Mouse (Mus musculus) CH12.LX (cell line): ENCODE results near the gene Olfr1450. TPM values are rescaled to one million over a fixed set of nuclear protein-coding genes. Genes with fewer than 3 reads are reported as not detected.
A peak's percentile ranks its signal among the peaks of the same experiment; 100 is the strongest.
"Not testable (repeated sequence)": the region's sequence is repeated elsewhere in the genome, so short reads cannot be mapped to it uniquely, and the experiment has no call there.

Source experiments
- DNase-seq: peaks from one replicate; pipeline ENCODE4 v3.0.0-alpha.2; 2013; ENCODE audit errors: extremely low read depth
- H3K27ac ChIP-seq: 2 replicates; pipeline ENCODE4 v1.5.1; 2012; ENCODE audit warnings: low read depth, mild to moderate bottlenecking, control low read depth, moderate library complexity; ENCODE audit not compliant: insufficient read depth
- H3K27me3 ChIP-seq: replicated peaks from 2 replicates; pipeline ENCODE3; 2012; ENCODE audit warnings: inconsistent platforms
- H3K36me3 ChIP-seq, 2 experiments: replicated peaks in 1 of 2; 2 replicates each; pipeline versions ENCODE3 to v1.6.1; 2012; ENCODE audit warnings: inconsistent platforms in 1 of 2, low read length in 1 of 2, mild to moderate bottlenecking in 1 of 2, mixed read lengths in 1 of 2, moderate library complexity in 1 of 2; ENCODE audit not compliant: control insufficient read depth in 1 of 2, insufficient read depth in 1 of 2
- H3K4me1 ChIP-seq, 2 experiments: 2 replicates each; pipeline ENCODE4 v1.6.1; 2012; ENCODE audit warnings: inconsistent platforms in 1 of 2, moderate library complexity in 1 of 2; ENCODE audit not compliant: insufficient read depth in 2 of 2, control insufficient read depth in 1 of 2
- H3K4me2 ChIP-seq: 2 replicates; pipeline ENCODE4 v1.6.1; 2012; ENCODE audit warnings: low read depth, mild to moderate bottlenecking, control low read depth; ENCODE audit not compliant: poor library complexity, insufficient read depth, severe bottlenecking
- H3K4me3 ChIP-seq, 3 experiments: fragments of 150-350 bp in 1 of 3; sonication (generic) in 1 of 3; replicated peaks in 1 of 3; 2 replicates each; pipeline versions ENCODE3 to v1.5.1; 2011 to 2012; ENCODE audit warnings: low read depth in 2 of 3, low read length in 2 of 3, mild to moderate bottlenecking in 2 of 3, moderate library complexity in 2 of 3, control low read depth in 1 of 3, improper control_type of control experiment in 1 of 3, inconsistent platforms in 1 of 3, mixed read lengths in 1 of 3; ENCODE audit not compliant: poor library complexity in 1 of 3
- H3K79me2 ChIP-seq: replicated peaks from 2 replicates; pipeline ENCODE4 v1.6.1; 2012; ENCODE audit warnings: mild to moderate bottlenecking, moderate library complexity; ENCODE audit not compliant: control insufficient read depth, poor library complexity, insufficient read depth, severe bottlenecking; ENCODE audit errors: extremely low read depth
- H3K9ac ChIP-seq: 2 replicates; pipeline ENCODE4 v1.6.1; 2012; ENCODE audit warnings: low read depth, mild to moderate bottlenecking, control low read depth, moderate library complexity; ENCODE audit not compliant: insufficient read depth
- H3K9me3 ChIP-seq: replicated peaks from 2 replicates; pipeline ENCODE3; 2012; ENCODE audit warnings: low read length, inconsistent platforms, mixed read lengths
- CHD1 ChIP-seq: IDR thresholded peaks from 2 replicates; pipeline ENCODE4 v1.6.1; 2012; ENCODE audit warnings: low read depth, low read length, improper control_type of control experiment, inconsistent platforms
- EP300 ChIP-seq: IDR thresholded peaks from 2 replicates; pipeline ENCODE4 v1.6.1; 2011; ENCODE audit warnings: low read length, improper control_type of control experiment
- GABPA ChIP-seq: IDR thresholded peaks from 2 replicates; pipeline ENCODE4 v1.6.1; 2012; ENCODE audit warnings: low read depth, low read length, improper control_type of control experiment, inconsistent platforms; ENCODE audit not compliant: insufficient replicate concordance
- HCFC1 ChIP-seq: IDR thresholded peaks from 2 replicates; pipeline ENCODE4 v1.6.1; 2012; ENCODE audit warnings: low read depth, mild to moderate bottlenecking, inconsistent platforms, low read length, improper control_type of control experiment
- MAFK ChIP-seq: IDR thresholded peaks from 2 replicates; pipeline ENCODE4 v1.6.1; 2011; ENCODE audit warnings: low read length, improper control_type of control experiment; ENCODE audit not compliant: insufficient replicate concordance
- ZNF384 ChIP-seq: IDR thresholded peaks from 2 replicates; pipeline ENCODE4 v1.6.1; 2012; ENCODE audit warnings: low read depth, low read length, improper control_type of control experiment, inconsistent platforms
- dilution Hi-C: fragments of 300-500 bp; cut with MboI; formaldehyde crosslinking; loops from 2 replicates; pipeline ENCODE4 v1.14.3; 2020; ENCODE audit warnings: low sequenced_read_pairs; ENCODE audit not compliant: extremely low pct_unique_long_range_greater_than_20kb, extremely low pct_ligation_motif_present
- in situ Hi-C: fragments of 300-500 bp; cut with MboI; formaldehyde crosslinking; loops from 3 replicates; pipeline ENCODE4 v1.14.3; 2019; ENCODE audit warnings: low sequenced_read_pairs, low pct_ligation_motif_present, low pct_unique_long_range_greater_than_20kb, mixed read lengths
- polyA plus RNA-seq: library from polyadenylated mRNA; unstranded; fragments of >175 nt; gene quantifications from 2 replicates; pipeline ENCODE4 v1.2.1, GENCODE M21; 2012; ENCODE audit warnings: low read depth; ENCODE audit not compliant: insufficient read length
- total RNA-seq, 2 experiments: library from RNA; depleted of rRNA; stranded (reverse); fragments of 300-350 nt in 1 of 2; fragments of >200 nt in 1 of 2; gene quantifications; 2 replicates each; pipeline ENCODE4 v1.2.3; 2012 to 2014

Gene Olfr1450
- total and polyA plus RNA-seq, 3 experiments = not detected

GRCm38 (mm10) chr19:12930540-12930939, 19.5 kb upstream of the Olfr1450 start, which contains the start of gene Olfr1449:
Gene Olfr1449 (plus strand): TSS chr19:12930840.
- Histone ChIP-seq H3K27me3 (no peaks in the 10 kb centered on the region), H3K36me3 (no peaks in the 10 kb centered on the region), H3K4me2 (no peak within 1 kb of the TSS), H3K79me2 (no peaks in the 10 kb centered on the region), H3K4me3 (no peak within 1 kb of the TSS), H3K27ac (no peak within 1 kb of the TSS), H3K9me3 (no peaks in the 10 kb centered on the region), H3K4me1 (no peaks in the 10 kb centered on the region), H3K9ac (no peak within 1 kb of the TSS)
- no peak for DNase-seq
- TF ChIP-seq HCFC1 (no peak), CHD1 (no peak), EP300 (no peak), MAFK (no peak), ZNF384 (no peak)
- in situ Hi-C loops (no loop called here), dilution Hi-C loops (no loop called here)

GRCm38 (mm10) chr19:12970082-12970481, 20.0 kb downstream of the Olfr1450 start:
- H3K9ac ChIP-seq, H3K27ac ChIP-seq, H3K27me3 ChIP-seq, DNase-seq, H3K36me3 ChIP-seq, H3K9me3 ChIP-seq, dilution Hi-C loops, H3K79me2 ChIP-seq, in situ Hi-C loops, H3K4me1 ChIP-seq, H3K4me2 ChIP-seq, H3K4me3 ChIP-seq: not testable (repeated sequence)
- peak; percentile 87 for TF ChIP-seq MAFK

- in situ Hi-C loops = not testable (repeated sequence)
Observed at GRCm38 (mm10) chr19:12992316-12992715, 42.3 kb downstream of the Olfr1450 start.

DNA sequence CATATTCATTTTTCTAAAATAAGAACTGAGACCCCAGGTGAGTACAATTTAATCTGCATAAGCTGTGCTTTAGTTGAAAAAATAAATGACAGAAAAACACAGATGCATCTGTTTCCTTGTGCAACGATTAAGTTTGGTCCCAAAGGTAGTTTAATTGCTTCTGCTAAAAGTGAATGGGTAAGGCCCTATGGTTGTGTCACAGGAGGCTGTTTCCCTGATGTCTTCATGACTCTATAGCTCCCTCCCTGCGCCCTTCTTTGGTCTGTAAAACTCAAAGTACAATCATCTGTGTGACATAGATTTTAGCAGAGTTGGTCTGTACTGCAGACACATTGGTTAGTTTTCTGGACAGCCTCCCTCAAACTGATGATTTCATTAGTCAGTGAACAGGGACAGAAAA, 44.7 kb downstream of the Olfr1450 start, which contains the start of gene Olfr1451:
Gene Olfr1451 (plus strand): TSS at position 301 of the 400 bp plus-strand sequence.
- H3K4me2 ChIP-seq = no peak within 1 kb of the TSS
- H3K4me3 ChIP-seq = no peak within 1 kb of the TSS
- H3K4me1 ChIP-seq = no peaks in the 10 kb centered on the region
- dilution Hi-C loops = no loop called here
- H3K27ac ChIP-seq = no peak within 1 kb of the TSS
- in situ Hi-C loops = no loop called here
- no peak for TF ChIP-seq GABPA
- H3K79me2 ChIP-seq = no peaks in the 10 kb centered on the region
- no peaks in the 10 kb centered on the region for H3K9me3 ChIP-seq
- H3K36me3 ChIP-seq = no peaks in the 10 kb centered on the region
- no peaks in the 10 kb centered on the region for H3K27me3 ChIP-seq
- no peak for DNase-seq
- H3K9ac ChIP-seq = no peak within 1 kb of the TSS

More at GRCm38 (mm10) chr19:12992316-12992715, 42.3 kb downstream of the Olfr1450 start:
- H3K9me3 ChIP-seq, H3K4me1 ChIP-seq, H3K27me3 ChIP-seq, DNase-seq, H3K36me3 ChIP-seq, H3K27ac ChIP-seq, H3K9ac ChIP-seq, H3K4me3 ChIP-seq, H3K4me2 ChIP-seq, dilution Hi-C loops, H3K79me2 ChIP-seq: not testable (repeated sequence)

Other genes with a start within 250 kb of the Olfr1450 start
- gene Cntf, start 184.6 kb upstream of the Olfr1450 start, total RNA-seq (2012; rRNA removed) = 1.6 and 1.7 TPM in 2 replicates
- 2.2 and 2.4 TPM in 2 replicates for gene Cntf, start 184.6 kb upstream of the Olfr1450 start, total RNA-seq (2014; rRNA removed)
- gene Cntf, start 184.6 kb upstream of the Olfr1450 start, polyA plus RNA-seq = 2.4 and 3.6 TPM in 2 replicates
- 19.3 and 25.5 TPM in 2 replicates for gene Zfp91, start 154.1 kb upstream of the Olfr1450 start, total RNA-seq (2012; rRNA removed)
- 44.8 and 49.2 TPM in 2 replicates for gene Zfp91, start 154.1 kb upstream of the Olfr1450 start, total RNA-seq (2014; rRNA removed)
- 44.7 and 46.4 TPM in 2 replicates for gene Zfp91, start 154.1 kb upstream of the Olfr1450 start, polyA plus RNA-seq
- gene Lpxn, start 154.1 kb upstream of the Olfr1450 start, total RNA-seq (2012; rRNA removed) = 39.2 and 43.0 TPM in 2 replicates
- gene Lpxn, start 154.1 kb upstream of the Olfr1450 start, total RNA-seq (2014; rRNA removed) = 140 and 149 TPM in 2 replicates
- gene Lpxn, start 154.1 kb upstream of the Olfr1450 start, polyA plus RNA-seq = 61.6 and 66.4 TPM in 2 replicates
- gene Gm5244, start 103.6 kb upstream of the Olfr1450 start, total RNA-seq (2012; rRNA removed) = not detected in 2 replicates
- not detected in 2 replicates for gene Gm5244, start 103.6 kb upstream of the Olfr1450 start, total RNA-seq (2014; rRNA removed)
- gene Gm5244, start 103.6 kb upstream of the Olfr1450 start, polyA plus RNA-seq = not detected in 2 replicates
- gene Olfr1444, start 93.0 kb upstream of the Olfr1450 start, total RNA-seq (2012; rRNA removed) = not detected in 2 replicates
- gene Olfr1444, start 93.0 kb upstream of the Olfr1450 start, total RNA-seq (2014; rRNA removed) = not detected in 2 replicates
- not detected in 2 replicates for gene Olfr1444, start 93.0 kb upstream of the Olfr1450 start, polyA plus RNA-seq
- gene Olfr1445, start 66.4 kb upstream of the Olfr1450 start, total RNA-seq (2012; rRNA removed) = not detected in 2 replicates
- gene Olfr1445, start 66.4 kb upstream of the Olfr1450 start, total RNA-seq (2014; rRNA removed) = not detected in 2 replicates
- gene Olfr1445, start 66.4 kb upstream of the Olfr1450 start, polyA plus RNA-seq = not detected in 2 replicates
- gene Olfr1446, start 56.7 kb upstream of the Olfr1450 start, total RNA-seq (2012; rRNA removed) = not detected in 2 replicates
- gene Olfr1446, start 56.7 kb upstream of the Olfr1450 start, total RNA-seq (2014; rRNA removed) = not detected in 2 replicates
- not detected in 2 replicates for gene Olfr1446, start 56.7 kb upstream of the Olfr1450 start, polyA plus RNA-seq
- gene Olfr1447, start 46.5 kb upstream of the Olfr1450 start, total RNA-seq (2012; rRNA removed) = not detected in 2 replicates
- gene Olfr1447, start 46.5 kb upstream of the Olfr1450 start, total RNA-seq (2014; rRNA removed) = not detected in 2 replicates
- not detected in 2 replicates for gene Olfr1447, start 46.5 kb upstream of the Olfr1450 start, polyA plus RNA-seq
- gene Olfr1448, start 25.8 kb upstream of the Olfr1450 start, total RNA-seq (2012; rRNA removed) = not detected in 2 replicates
- not detected in 2 replicates for gene Olfr1448, start 25.8 kb upstream of the Olfr1450 start, total RNA-seq (2014; rRNA removed)
- not detected in 2 replicates for gene Olfr1448, start 25.8 kb upstream of the Olfr1450 start, polyA plus RNA-seq
- gene Olfr1449, start 19.4 kb upstream of the Olfr1450 start, total RNA-seq (2012; rRNA removed) = not detected in 2 replicates
- gene Olfr1449, start 19.4 kb upstream of the Olfr1450 start, total RNA-seq (2014; rRNA removed) = not detected in 2 replicates
- not detected in 2 replicates for gene Olfr1449, start 19.4 kb upstream of the Olfr1450 start, polyA plus RNA-seq
- not detected in 2 replicates for gene Olfr1451, start 44.8 kb downstream of the Olfr1450 start, total RNA-seq (2012; rRNA removed)
- not detected in 2 replicates for gene Olfr1451, start 44.8 kb downstream of the Olfr1450 start, total RNA-seq (2014; rRNA removed)
- not detected in 2 replicates for gene Olfr1451, start 44.8 kb downstream of the Olfr1450 start, polyA plus RNA-seq
- not detected in 2 replicates for gene Olfr1453, start 78.1 kb downstream of the Olfr1450 start, total RNA-seq (2012; rRNA removed)
- not detected in 2 replicates for gene Olfr1453, start 78.1 kb downstream of the Olfr1450 start, total RNA-seq (2014; rRNA removed)
- gene Olfr1453, start 78.1 kb downstream of the Olfr1450 start, polyA plus RNA-seq = not detected in 2 replicates
- not detected in 2 replicates for gene Olfr1454, start 110.4 kb downstream of the Olfr1450 start, total RNA-seq (2012; rRNA removed)
- gene Olfr1454, start 110.4 kb downstream of the Olfr1450 start, total RNA-seq (2014; rRNA removed) = not detected in 2 replicates
- not detected in 2 replicates for gene Olfr1454, start 110.4 kb downstream of the Olfr1450 start, polyA plus RNA-seq
- gene Olfr1457, start 147.6 kb downstream of the Olfr1450 start, total RNA-seq (2012; rRNA removed) = not detected in 2 replicates
- gene Olfr1457, start 147.6 kb downstream of the Olfr1450 start, total RNA-seq (2014; rRNA removed) = not detected in 2 replicates
- gene Olfr1457, start 147.6 kb downstream of the Olfr1450 start, polyA plus RNA-seq = not detected in 2 replicates
- gene Olfr1458, start 156.5 kb downstream of the Olfr1450 start, total RNA-seq (2012; rRNA removed) = not detected in 2 replicates
- gene Olfr1458, start 156.5 kb downstream of the Olfr1450 start, total RNA-seq (2014; rRNA removed) = not detected in 2 replicates
- not detected in 2 replicates for gene Olfr1458, start 156.5 kb downstream of the Olfr1450 start, polyA plus RNA-seq
- gene Olfr1459, start 199.3 kb downstream of the Olfr1450 start, total RNA-seq (2012; rRNA removed) = not detected in 2 replicates
- not detected in 2 replicates for gene Olfr1459, start 199.3 kb downstream of the Olfr1450 start, total RNA-seq (2014; rRNA removed)
- gene Olfr1459, start 199.3 kb downstream of the Olfr1450 start, polyA plus RNA-seq = 0.07 TPM in 1 of 2 replicates, not detected in the other
- gene Olfr1461, start 212.7 kb downstream of the Olfr1450 start, total RNA-seq (2012; rRNA removed) = not detected in 2 replicates
- not detected in 2 replicates for gene Olfr1461, start 212.7 kb downstream of the Olfr1450 start, total RNA-seq (2014; rRNA removed)
- gene Olfr1461, start 212.7 kb downstream of the Olfr1450 start, polyA plus RNA-seq = not detected in 2 replicates
- gene Olfr1462, start 235.5 kb downstream of the Olfr1450 start, total RNA-seq (2012; rRNA removed) = not detected in 2 replicates
- gene Olfr1462, start 235.5 kb downstream of the Olfr1450 start, total RNA-seq (2014; rRNA removed) = not detected in 2 replicates
- gene Olfr1462, start 235.5 kb downstream of the Olfr1450 start, polyA plus RNA-seq = not detected in 2 replicates